ENCODE assay signal across 24 mouse cellular contexts in genomic region chr9:45179282-45179681, GRCm38 (mm10). TPM values are rescaled to one million over a fixed set of nuclear protein-coding genes. Genes with fewer than 3 reads are reported as not detected.
DNase-seq lines count a peak whose midpoint lies in the region; ATAC-seq and TF ChIP-seq lines count a peak whose summit lies in the region.
"Had no signal": no experiment of that assay in that cellular context is flagged by ENCODE, and none has a peak within 500 bp of the region (broad histone marks: within the 10 kb centered on the region; RNA-seq: fewer than 3 reads in every experiment).

No protein-coding gene starts in this region.

- DNase-seq in forebrain, embryonic 11.5 days (ENCODE audit: low spot score): peak; percentile 28
- DNase-seq in forebrain, embryonic 14.5 days (ENCODE audit: low spot score): no peak
- DNase-seq in thymus, postnatal 0 days (ENCODE audit: low spot score): peak; percentile 51
- DNase-seq in thymus, postnatal 10 days (ENCODE audit: low spot score in 2 of 2): no peak
- DNase-seq in thymus, postnatal 4 days: peak; percentile 62
- no peak for DNase-seq in kidney, adult 2 months
- no peak for DNase-seq in kidney, adult 8-10 months
- DNase-seq: adrenal gland, postnatal 10 days; cerebellum, adult 11 months; cerebellum, adult 8-10 months; cerebellum, postnatal 25 days; gastrocnemius, postnatal 10 days had no signal

- no peaks in the 10 kb centered on the region for H3K9me3 ChIP-seq in forebrain, embryonic 11.5 days (ENCODE audit: control insufficient read depth, low read length)
- no peaks in the 10 kb centered on the region for H3K9me3 ChIP-seq in forebrain, embryonic 14.5 days (replicated peaks; ENCODE audit: control insufficient read depth, low read length)
- H3K9me3 ChIP-seq: embryonic facial prominence, embryonic 13.5 days; forebrain, embryonic 13.5 days; heart, embryonic 12.5 days; hindbrain, embryonic 15.5 days had no signal

- no peak overlapping the region for H3K27ac ChIP-seq in forebrain, embryonic 11.5 days (ENCODE audit: low read depth, low read length)
- H3K27ac ChIP-seq in forebrain, embryonic 14.5 days (ENCODE audit: low read depth, low read length): no peak overlapping the region
- H3K27ac ChIP-seq in kidney, adult 2 months (ENCODE audit: insufficient read depth, low read depth, low read length): no peak overlapping the region
- H3K27ac ChIP-seq: embryonic facial prominence, embryonic 13.5 days; forebrain, embryonic 13.5 days; hindbrain, embryonic 15.5 days had no signal

- no peak overlapping the region for H3K4me3 ChIP-seq in forebrain, embryonic 11.5 days (ENCODE audit: low read depth, low read length)
- H3K4me3 ChIP-seq in forebrain, embryonic 14.5 days (ENCODE audit: low read depth, low read length): no peak overlapping the region
- H3K4me3 ChIP-seq in kidney, adult 2 months (ENCODE audit: insufficient read depth, low read depth, low read length): no peak overlapping the region
- H3K4me3 ChIP-seq: embryonic facial prominence, embryonic 13.5 days; forebrain, embryonic 13.5 days; heart, embryonic 12.5 days; hindbrain, embryonic 15.5 days had no signal

- no peaks in the 10 kb centered on the region for H3K36me3 ChIP-seq in forebrain, embryonic 11.5 days (ENCODE audit: control insufficient read depth, insufficient read depth, low read length)
- no peaks in the 10 kb centered on the region for H3K36me3 ChIP-seq in forebrain, embryonic 14.5 days (ENCODE audit: control insufficient read depth, insufficient read depth, low read length)
- H3K36me3 ChIP-seq in kidney, adult 2 months (ENCODE audit: control insufficient read depth, insufficient read depth, low read length): no peaks in the 10 kb centered on the region
- H3K36me3 ChIP-seq: embryonic facial prominence, embryonic 13.5 days; heart, embryonic 12.5 days; hindbrain, embryonic 15.5 days had no signal

- no peak for ATAC-seq in forebrain, embryonic 11.5 days (replicated peaks; ENCODE audit: low FRiP score)
- no peak for ATAC-seq in forebrain, embryonic 14.5 days
- ATAC-seq in megakaryocyte, adult 5-6 weeks (ENCODE audit: poor library complexity, severe bottlenecking): peak; percentile 69; the same call in 1 of the 2 replicates
- ATAC-seq: forebrain, embryonic 13.5 days had no signal

- WGBS in forebrain, embryonic 11.5 days: 85% methylated on average over 5 of the region's 5 CpGs
- WGBS in forebrain, embryonic 14.5 days: 87% methylated on average over 5 of the region's 5 CpGs
- WGBS in kidney, adult 2 months: 80% methylated on average over 5 of the region's 5 CpGs

- H3K4me2 ChIP-seq in forebrain, embryonic 11.5 days (ENCODE audit: low read depth, low read length, severe bottlenecking): no peak overlapping the region
- H3K4me2 ChIP-seq in forebrain, embryonic 14.5 days (ENCODE audit: low read length): no peak overlapping the region
- H3K4me2 ChIP-seq: embryonic facial prominence, embryonic 13.5 days; forebrain, embryonic 13.5 days; heart, embryonic 12.5 days; hindbrain, embryonic 15.5 days had no signal

- no peaks in the 10 kb centered on the region for H3K27me3 ChIP-seq in forebrain, embryonic 11.5 days (ENCODE audit: control insufficient read depth, insufficient read depth, low read length)
- H3K27me3 ChIP-seq in forebrain, embryonic 14.5 days (replicated peaks; ENCODE audit: control insufficient read depth, insufficient read depth, low read length): no peaks in the 10 kb centered on the region
- H3K27me3 ChIP-seq in kidney, adult 2 months (replicated peaks; ENCODE audit: control insufficient read depth, insufficient read depth, low read length): no peaks in the 10 kb centered on the region
- H3K27me3 ChIP-seq: embryonic facial prominence, embryonic 13.5 days; forebrain, embryonic 13.5 days; hindbrain, embryonic 15.5 days had no signal

- TF ChIP-seq POLR2A in kidney, adult 2 months (IDR thresholded peaks at IDR 0.05; ENCODE audit: low read depth, low read length): no peak

- no peak for TF ChIP-seq CTCF in kidney, adult 2 months (conservative IDR thresholded peaks at IDR 0.05; ENCODE audit: insufficient read depth, insufficient read length, low read depth, low read length)

- H3K9ac ChIP-seq in forebrain, embryonic 11.5 days (ENCODE audit: low read length): no peak overlapping the region
- no peak overlapping the region for H3K9ac ChIP-seq in forebrain, embryonic 14.5 days (ENCODE audit: low read length)
- H3K9ac ChIP-seq: embryonic facial prominence, embryonic 13.5 days; forebrain, embryonic 13.5 days; heart, embryonic 12.5 days; hindbrain, embryonic 15.5 days had no signal

- no peaks in the 10 kb centered on the region for H3K4me1 ChIP-seq in forebrain, embryonic 11.5 days (replicated peaks; ENCODE audit: control insufficient read depth, insufficient read depth, low read length)
- H3K4me1 ChIP-seq in forebrain, embryonic 14.5 days (ENCODE audit: control insufficient read depth, insufficient read depth, low read length): no peaks in the 10 kb centered on the region
- peaks cover 4% of the 10 kb centered on the region; the same call in 1 of the 2 replicates for H3K4me1 ChIP-seq in kidney, adult 2 months (ENCODE audit: control insufficient read depth, insufficient read depth, low read length)
- H3K4me1 ChIP-seq: embryonic facial prominence, embryonic 13.5 days; forebrain, embryonic 13.5 days; heart, embryonic 12.5 days; hindbrain, embryonic 15.5 days had no signal

RNA-seq across cellular contexts. Expression of gene BC049352, which starts 2.5 kb away (rescaled TPM):
- polyA plus RNA-seq in forebrain, embryonic 11.5 days (2014; fragmentation: Nextera tagmentation; extraction: Ambion mirVana): not detected in 2 replicates
- not detected in 2 replicates for polyA plus RNA-seq in forebrain, embryonic 14.5 days (2014; fragmentation: Nextera tagmentation; extraction: Ambion mirVana)
- polyA plus RNA-seq in thymus, postnatal 0 days (2015; fragmentation: Nextera tagmentation; extraction: Ambion mirVana): 0.57 and 0.82 TPM in 2 replicates
- total RNA-seq in megakaryocyte, adult 5-6 weeks (2015): not detected in 2 replicates
- not detected in 2 replicates for total RNA-seq in megakaryocyte, adult 5-6 weeks (2017)
- 2.7 and 2.9 TPM in 2 replicates for polyA plus RNA-seq in kidney, adult 2 months (2012; rRNA removed)
- total RNA-seq: adrenal gland, postnatal 10 days; gastrocnemius, postnatal 10 days; heart, adult 8-10 months; heart, postnatal 25 days; MEL had no signal
- polyA plus RNA-seq: brain, embryonic 14.5 days; C2C12; forebrain, embryonic 13.5 days; heart, embryonic 12.5 days; hindbrain, embryonic 11.5 days; hindbrain, embryonic 15.5 days had no signal

RNA-seq across cellular contexts. Expression of gene Tmprss4, which starts 24.6 kb away (rescaled TPM):
- not detected in 2 replicates for polyA plus RNA-seq in forebrain, embryonic 11.5 days (2014; fragmentation: Nextera tagmentation; extraction: Ambion mirVana)
- polyA plus RNA-seq in forebrain, embryonic 14.5 days (2014; fragmentation: Nextera tagmentation; extraction: Ambion mirVana): not detected in 2 replicates
- polyA plus RNA-seq in thymus, postnatal 0 days (2015; fragmentation: Nextera tagmentation; extraction: Ambion mirVana): 3.6 and 4.9 TPM in 2 replicates
- 0.34 TPM in 1 of 2 replicates, not detected in the other for total RNA-seq in megakaryocyte, adult 5-6 weeks (2015)
- 0.07 TPM in 1 of 2 replicates, not detected in the other for total RNA-seq in megakaryocyte, adult 5-6 weeks (2017)
- 1.2 and 1.5 TPM in 2 replicates for polyA plus RNA-seq in kidney, adult 2 months (2012; rRNA removed)
- total RNA-seq: adrenal gland, postnatal 10 days; gastrocnemius, postnatal 10 days; gastrocnemius, postnatal 4 days; heart, adult 8-10 months; heart, postnatal 25 days; MEL had no signal
- polyA plus RNA-seq: brain, embryonic 14.5 days; C2C12; forebrain, embryonic 13.5 days; heart, embryonic 12.5 days; hindbrain, embryonic 11.5 days had no signal

RNA-seq across cellular contexts. Expression of gene Scn4b, which starts 41.1 kb away (rescaled TPM):
- polyA plus RNA-seq in forebrain, embryonic 11.5 days (2014; fragmentation: Nextera tagmentation; extraction: Ambion mirVana): 0.19 and 0.21 TPM in 2 replicates
- 0.11 and 0.12 TPM in 2 replicates for polyA plus RNA-seq in forebrain, embryonic 14.5 days (2014; fragmentation: Nextera tagmentation; extraction: Ambion mirVana)
- 8.0 and 9.1 TPM in 2 replicates for polyA plus RNA-seq in thymus, postnatal 0 days (2015; fragmentation: Nextera tagmentation; extraction: Ambion mirVana)
- not detected in 2 replicates for total RNA-seq in megakaryocyte, adult 5-6 weeks (2015)
- 0.04 TPM in 1 of 2 replicates, not detected in the other for total RNA-seq in megakaryocyte, adult 5-6 weeks (2017)
- polyA plus RNA-seq in kidney, adult 2 months (2012; rRNA removed): 13.3 and 13.8 TPM in 2 replicates
- total RNA-seq: MEL had no signal

Comparison
In these comparisons a context has a peak if more than half of its experiments do, and no peak if none do; other contexts are left out.
1. DNase-seq: peak in forebrain, embryonic 11.5 days (single experiment), thymus, postnatal 0 days (single experiment) and thymus, postnatal 4 days (single experiment); none in forebrain, embryonic 14.5 days (single experiment), thymus, postnatal 10 days (0 of 2), kidney, adult 2 months (single experiment) and kidney, adult 8-10 months (0 of 2).